Mouse (Mus musculus): ENCODE results near the gene Tas2r108. TPM values are rescaled to one million over a fixed set of nuclear protein-coding genes. Genes with fewer than 3 reads are reported as not detected.

Gene Tas2r108
- polyA plus RNA-seq (2014; fragmentation: Nextera tagmentation; extraction: Ambion mirVana), result 0.42 TPM in 1 of 2 replicates, not detected in the other

GRCm38 (mm10) chr6:40493229-40493628 is at the start of gene Tas2r108:
TSS of gene Tas2r108 (plus strand) at chr6:40493529.
- H3K4me3 ChIP-seq (ENCODE audit: low read depth, low read length), result no peak within 1 kb of the TSS
- 88% methylated on average over 3 of the region's 3 CpGs for WGBS
- no peaks in the 10 kb centered on the region for H3K4me1 ChIP-seq (ENCODE audit: control insufficient read depth, insufficient read depth, low read length)
- H3K9ac ChIP-seq (replicated peaks; ENCODE audit: low read depth, low read length), result no peak within 1 kb of the TSS
- no peak for ATAC-seq (ENCODE audit: insufficient number of reproducible peaks, insufficient read depth, low FRiP score, low read depth)
- H3K27ac ChIP-seq (ENCODE audit: low read length), result no peak within 1 kb of the TSS
- H3K36me3 ChIP-seq (ENCODE audit: control insufficient read depth, insufficient read depth, low read length), result no peaks in the 10 kb centered on the region
- H3K4me2 ChIP-seq (replicated peaks; ENCODE audit: low read depth, low read length), result no peak within 1 kb of the TSS
- no peaks in the 10 kb centered on the region for H3K9me3 ChIP-seq (ENCODE audit: control insufficient read depth, low read depth, low read length)
- H3K27me3 ChIP-seq (ENCODE audit: control insufficient read depth, insufficient read depth, low read length), result no peaks in the 10 kb centered on the region

- no peaks in the 10 kb centered on the region for H3K9me3 ChIP-seq (ENCODE audit: control insufficient read depth, low read depth, low read length)
- no peak for ATAC-seq (ENCODE audit: insufficient number of reproducible peaks, insufficient read depth, low FRiP score, low read depth)
- H3K27me3 ChIP-seq (ENCODE audit: control insufficient read depth, insufficient read depth, low read length), result no peaks in the 10 kb centered on the region
- no peak overlapping the region for H3K9ac ChIP-seq (replicated peaks; ENCODE audit: low read depth, low read length)
- no peak overlapping the region for H3K4me2 ChIP-seq (replicated peaks; ENCODE audit: low read depth, low read length)
- H3K36me3 ChIP-seq (ENCODE audit: control insufficient read depth, insufficient read depth, low read length), result no peaks in the 10 kb centered on the region
- H3K4me3 ChIP-seq (ENCODE audit: low read depth, low read length), result no peak overlapping the region
- H3K4me1 ChIP-seq (ENCODE audit: control insufficient read depth, insufficient read depth, low read length), result no peaks in the 10 kb centered on the region
- no peak overlapping the region for H3K27ac ChIP-seq (ENCODE audit: low read length)
Observed at GRCm38 (mm10) chr6:40448626-40449025, 44.7 kb upstream of the Tas2r108 start.

- H3K4me3 ChIP-seq (ENCODE audit: low read depth, low read length), result no peak overlapping the region
- no peak overlapping the region for H3K4me2 ChIP-seq (replicated peaks; ENCODE audit: low read depth, low read length)
- H3K36me3 ChIP-seq (ENCODE audit: control insufficient read depth, insufficient read depth, low read length), result no peaks in the 10 kb centered on the region
- no peaks in the 10 kb centered on the region for H3K4me1 ChIP-seq (ENCODE audit: control insufficient read depth, insufficient read depth, low read length)
- no peak overlapping the region for H3K27ac ChIP-seq (ENCODE audit: low read length)
- 26% methylated on average over 7 of the region's 7 CpGs for WGBS
- no peaks in the 10 kb centered on the region for H3K9me3 ChIP-seq (ENCODE audit: control insufficient read depth, low read depth, low read length)
- ATAC-seq (ENCODE audit: insufficient number of reproducible peaks, insufficient read depth, low FRiP score, low read depth), result no peak
- no peaks in the 10 kb centered on the region for H3K27me3 ChIP-seq (ENCODE audit: control insufficient read depth, insufficient read depth, low read length)
- no peak overlapping the region for H3K9ac ChIP-seq (replicated peaks; ENCODE audit: low read depth, low read length)
Observed at GRCm38 (mm10) chr6:40454436-40455041, 38.8 kb upstream of the Tas2r108 start.

- WGBS, result 43% methylated on average over 6 of the region's 6 CpGs
- H3K9ac ChIP-seq (replicated peaks; ENCODE audit: low read depth, low read length), result no peak overlapping the region
- no peaks in the 10 kb centered on the region for H3K27me3 ChIP-seq (ENCODE audit: control insufficient read depth, insufficient read depth, low read length)
- H3K27ac ChIP-seq (ENCODE audit: low read length), result no peak overlapping the region
- H3K4me1 ChIP-seq (ENCODE audit: control insufficient read depth, insufficient read depth, low read length), result no peaks in the 10 kb centered on the region
- no peak for ATAC-seq (ENCODE audit: insufficient number of reproducible peaks, insufficient read depth, low FRiP score, low read depth)
- no peak overlapping the region for H3K4me3 ChIP-seq (ENCODE audit: low read depth, low read length)
- H3K9me3 ChIP-seq (ENCODE audit: control insufficient read depth, low read depth, low read length), result no peaks in the 10 kb centered on the region
- no peaks in the 10 kb centered on the region for H3K36me3 ChIP-seq (ENCODE audit: control insufficient read depth, insufficient read depth, low read length)
- no peak overlapping the region for H3K4me2 ChIP-seq (replicated peaks; ENCODE audit: low read depth, low read length)
Observed at GRCm38 (mm10) chr6:40465710-40466109, 27.6 kb upstream of the Tas2r108 start.

GRCm38 (mm10) chr6:40470916-40471719 is 22.2 kb upstream of the Tas2r108 start, which contains the start of gene Ssbp1:
TSS of gene Ssbp1 (plus strand) at chr6:40471352.
- H3K9ac ChIP-seq (replicated peaks; ENCODE audit: low read depth, low read length), result peak within 1 kb of the TSS; percentile 80
- no peaks in the 10 kb centered on the region; the same call in 1 of the 2 replicates for H3K9me3 ChIP-seq (ENCODE audit: control insufficient read depth, low read depth, low read length)
- H3K27me3 ChIP-seq (ENCODE audit: control insufficient read depth, insufficient read depth, low read length), result no peaks in the 10 kb centered on the region
- H3K4me2 ChIP-seq (replicated peaks; ENCODE audit: low read depth, low read length), result peak within 1 kb of the TSS; percentile 67
- peaks cover 18% of the 10 kb centered on the region for H3K36me3 ChIP-seq (ENCODE audit: control insufficient read depth, insufficient read depth, low read length)
- peaks cover 4% of the 10 kb centered on the region; the same call in 1 of the 2 replicates for H3K4me1 ChIP-seq (ENCODE audit: control insufficient read depth, insufficient read depth, low read length)
- H3K27ac ChIP-seq (ENCODE audit: low read length), result peak within 1 kb of the TSS; percentile 95
- 1% methylated on average over 54 of the region's 54 CpGs for WGBS
- H3K4me3 ChIP-seq (ENCODE audit: low read depth, low read length), result peak within 1 kb of the TSS; percentile 77
- ATAC-seq (ENCODE audit: insufficient number of reproducible peaks, insufficient read depth, low FRiP score, low read depth), result peak; percentile 97

- no peak for ATAC-seq (ENCODE audit: insufficient number of reproducible peaks, insufficient read depth, low FRiP score, low read depth)
- H3K9ac ChIP-seq (replicated peaks; ENCODE audit: low read depth, low read length), result peak overlapping the region; percentile 80
Observed at GRCm38 (mm10) chr6:40471720-40472010, 21.7 kb upstream of the Tas2r108 start.

GRCm38 (mm10) chr6:40476132-40476531 is 17.2 kb upstream of the Tas2r108 start:
- peaks cover 37% of the 10 kb centered on the region for H3K36me3 ChIP-seq (ENCODE audit: control insufficient read depth, insufficient read depth, low read length)
- H3K9ac ChIP-seq (replicated peaks; ENCODE audit: low read depth, low read length), result no peak overlapping the region
- peaks cover 4% of the 10 kb centered on the region; the same call in 1 of the 2 replicates for H3K4me1 ChIP-seq (ENCODE audit: control insufficient read depth, insufficient read depth, low read length)
- H3K4me3 ChIP-seq (ENCODE audit: low read depth, low read length), result no peak overlapping the region
- H3K27ac ChIP-seq (ENCODE audit: low read length), result no peak overlapping the region
- no peak for ATAC-seq (ENCODE audit: insufficient number of reproducible peaks, insufficient read depth, low FRiP score, low read depth)
- H3K27me3 ChIP-seq (ENCODE audit: control insufficient read depth, insufficient read depth, low read length), result no peaks in the 10 kb centered on the region
- no peak overlapping the region for H3K4me2 ChIP-seq (replicated peaks; ENCODE audit: low read depth, low read length)
- WGBS, result 90% methylated on average over 4 of the region's 4 CpGs
- H3K9me3 ChIP-seq (ENCODE audit: control insufficient read depth, low read depth, low read length), result no peaks in the 10 kb centered on the region; the same call in 1 of the 2 replicates

More at GRCm38 (mm10) chr6:40471720-40472010, 21.7 kb upstream of the Tas2r108 start:
- Histone ChIP-seq H3K4me2 (replicated peaks; ENCODE audit: low read depth, low read length) (peak overlapping the region; percentile 67), H3K4me1 (ENCODE audit: control insufficient read depth, insufficient read depth, low read length) (peaks cover 4% of the 10 kb centered on the region; the same call in 1 of the 2 replicates), H3K27ac (ENCODE audit: low read length) (peak overlapping the region; percentile 95), H3K36me3 (ENCODE audit: control insufficient read depth, insufficient read depth, low read length) (peaks cover 22% of the 10 kb centered on the region), H3K9me3 (ENCODE audit: control insufficient read depth, low read depth, low read length) (no peaks in the 10 kb centered on the region; the same call in 1 of the 2 replicates), H3K4me3 (ENCODE audit: low read depth, low read length) (peak overlapping the region; percentile 77), H3K27me3 (ENCODE audit: control insufficient read depth, insufficient read depth, low read length) (no peaks in the 10 kb centered on the region)
- WGBS, result 0% methylated on average over 7 of the region's 7 CpGs

GRCm38 (mm10) chr6:40479705-40480104 is 13.6 kb upstream of the Tas2r108 start:
- H3K4me3 ChIP-seq (ENCODE audit: low read depth, low read length), result no peak overlapping the region
- H3K27me3 ChIP-seq (ENCODE audit: control insufficient read depth, insufficient read depth, low read length), result no peaks in the 10 kb centered on the region
- H3K4me2 ChIP-seq (replicated peaks; ENCODE audit: low read depth, low read length), result no peak overlapping the region
- H3K36me3 ChIP-seq (ENCODE audit: control insufficient read depth, insufficient read depth, low read length), result peaks cover 63% of the 10 kb centered on the region
- no peak overlapping the region for H3K27ac ChIP-seq (ENCODE audit: low read length)
- WGBS, result 72% methylated on average over 1 of the region's 1 CpGs
- H3K9ac ChIP-seq (replicated peaks; ENCODE audit: low read depth, low read length), result no peak overlapping the region
- H3K4me1 ChIP-seq (ENCODE audit: control insufficient read depth, insufficient read depth, low read length), result no peaks in the 10 kb centered on the region
- no peak for ATAC-seq (ENCODE audit: insufficient number of reproducible peaks, insufficient read depth, low FRiP score, low read depth)
- no peaks in the 10 kb centered on the region; the same call in 1 of the 2 replicates for H3K9me3 ChIP-seq (ENCODE audit: control insufficient read depth, low read depth, low read length)
